Mouse (Mus musculus) limb, embryonic 10.5 days (tissue): ENCODE results near the gene Ovol1. TPM values are rescaled to one million over a fixed set of nuclear protein-coding genes. Genes with fewer than 3 reads are reported as not detected.

ENCODE experiments used
- DNase-seq: peaks from one replicate; pipeline ENCODE4 v3.0.0-alpha.2; 2017; ENCODE audit warnings: low spot score
- H3K27ac ChIP-seq: fragments of 300-500 bp; sonication (generic); 2 replicates; pipeline ENCODE4 v1.5.1; 2016; ENCODE audit warnings: mild to moderate bottlenecking
- H3K27me3 ChIP-seq: fragments of 300-500 bp; sonication (generic); 2 replicates; pipeline ENCODE4 v1.6.1; 2016; ENCODE audit warnings: low read depth, mild to moderate bottlenecking; ENCODE audit not compliant: poor library complexity, severe bottlenecking
- H3K36me3 ChIP-seq: fragments of 300-500 bp; sonication (generic); 2 replicates; pipeline ENCODE4 v1.6.1; 2016; ENCODE audit warnings: mild to moderate bottlenecking, moderate library complexity
- H3K4me1 ChIP-seq: fragments of 300-500 bp; sonication (generic); 2 replicates; pipeline ENCODE4 v1.6.1; 2016
- H3K4me3 ChIP-seq: fragments of 300-500 bp; sonication (generic); 2 replicates; pipeline ENCODE4 v1.5.1; 2016; ENCODE audit warnings: mild to moderate bottlenecking, moderate library complexity
- H3K9me3 ChIP-seq: fragments of 300-500 bp; sonication (generic); replicated peaks from 2 replicates; pipeline ENCODE4 v1.6.1; 2016; ENCODE audit warnings: mild to moderate bottlenecking
- WGBS: fragments of 180-500 bp; shearing (Covaris S2); methylation state at CpG from one replicate; pipeline ENCODE4 v1.1.7; 2016; 5-methylcytosine and 5-hydroxymethylcytosine counted together
- polyA plus RNA-seq: library from polyadenylated mRNA; unstranded; fragments of >200 nt; fragmentation: Nextera tagmentation; extraction: Ambion mirVana; gene quantifications from 2 replicates; pipeline ENCODE4 v1.2.1, GENCODE M21; 2016

The Ovol1 gene
- polyA plus RNA-seq, 1 experiment from 2014 or later = 0.86 TPM

DNA sequence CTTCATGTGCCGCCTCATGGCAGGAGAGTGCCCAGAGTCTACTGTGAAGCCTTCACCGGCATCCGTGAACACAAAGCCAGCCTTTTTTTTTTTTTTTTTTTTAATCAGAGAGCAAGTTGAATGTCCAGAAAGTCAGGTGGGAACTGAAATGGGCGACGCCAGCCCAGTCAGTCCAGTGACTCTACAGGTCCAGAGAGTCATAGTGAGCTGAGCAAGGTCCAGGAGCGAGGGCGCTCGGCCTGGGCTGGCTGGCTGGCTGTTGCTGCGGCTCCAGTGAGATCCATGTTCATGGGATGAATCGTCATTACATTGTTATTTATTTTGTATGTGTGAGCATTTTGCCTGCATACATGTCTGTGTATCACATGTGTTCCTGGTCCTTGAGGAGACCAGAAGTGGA, 2.3 kb upstream of the Ovol1 start:
- H3K36me3 ChIP-seq = no peaks in the 10 kb centered on the region
- no peaks in the 10 kb centered on the region for H3K9me3 ChIP-seq
- H3K27me3 ChIP-seq = peaks cover 97% of the 10 kb centered on the region
- no peak for DNase-seq
- 91% methylated on average over 10 of the region's 10 CpGs for WGBS
- no peak overlapping the region for H3K27ac ChIP-seq
- H3K4me3 ChIP-seq = no peak overlapping the region
- H3K4me1 ChIP-seq = peaks cover 44% of the 10 kb centered on the region

DNA sequence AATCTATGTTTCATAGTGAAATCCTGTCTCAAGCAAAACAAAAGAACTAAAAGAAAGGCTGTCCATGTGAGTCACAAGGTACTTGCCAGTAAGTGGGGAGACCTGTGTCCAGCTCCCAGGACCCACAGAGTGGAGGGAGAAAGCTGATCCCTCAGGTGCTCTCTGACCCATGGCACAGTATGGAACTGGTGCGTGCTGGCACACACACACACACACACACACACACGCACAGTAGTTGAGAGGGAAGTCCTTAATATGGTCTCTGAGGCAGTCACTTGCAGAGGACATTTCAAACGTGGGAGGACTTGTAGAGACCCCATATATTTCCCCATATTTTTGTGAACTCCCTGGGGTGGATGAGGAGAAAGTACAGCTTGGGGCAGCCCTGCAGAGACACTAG, 1.4 kb upstream of the Ovol1 start:
- Histone ChIP-seq H3K4me3 (no peak overlapping the region), H3K27ac (no peak overlapping the region), H3K36me3 (no peaks in the 10 kb centered on the region), H3K4me1 (peaks cover 35% of the 10 kb centered on the region), H3K27me3 (peaks cover 99% of the 10 kb centered on the region), H3K9me3 (no peaks in the 10 kb centered on the region)
- no peak for DNase-seq
- 61% methylated on average over 3 of the region's 3 CpGs for WGBS

DNA sequence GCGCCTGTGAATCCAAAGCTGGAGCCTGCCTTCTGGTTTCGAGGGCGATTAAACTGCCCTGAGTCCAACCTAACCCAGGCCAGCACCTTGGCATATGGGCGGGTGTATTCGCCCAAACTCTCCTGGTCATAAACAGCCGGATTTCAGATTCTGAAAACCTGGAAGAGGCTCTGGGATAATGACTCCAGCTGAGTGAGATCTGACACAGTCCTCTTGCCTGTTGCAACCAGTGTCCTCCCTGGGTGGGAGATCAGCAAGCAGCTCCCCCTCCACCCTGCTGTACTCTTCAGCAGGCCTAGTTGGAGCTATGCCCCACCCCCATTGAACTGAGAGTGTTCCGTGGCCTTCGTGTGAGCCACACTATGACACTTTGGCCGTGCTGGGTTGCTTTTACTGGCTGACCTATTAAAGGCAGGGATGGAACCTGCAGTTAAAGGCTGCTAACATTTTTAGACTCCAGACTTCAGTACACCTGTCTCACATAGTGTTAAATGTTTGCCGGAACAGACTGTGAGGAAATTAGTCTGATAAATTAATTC, 875 bp upstream of the Ovol1 start:
- WGBS = 17% methylated on average over 10 of the region's 10 CpGs
- no peaks in the 10 kb centered on the region for H3K9me3 ChIP-seq
- no peaks in the 10 kb centered on the region for H3K36me3 ChIP-seq
- peak; percentile 46 for DNase-seq
- peaks cover 29% of the 10 kb centered on the region for H3K4me1 ChIP-seq
- peak overlapping the region; percentile 51; the same call in 1 of the 2 replicates for H3K4me3 ChIP-seq
- peaks cover 99% of the 10 kb centered on the region for H3K27me3 ChIP-seq
- H3K27ac ChIP-seq = no peak overlapping the region; the same call in 1 of the 2 replicates

DNA sequence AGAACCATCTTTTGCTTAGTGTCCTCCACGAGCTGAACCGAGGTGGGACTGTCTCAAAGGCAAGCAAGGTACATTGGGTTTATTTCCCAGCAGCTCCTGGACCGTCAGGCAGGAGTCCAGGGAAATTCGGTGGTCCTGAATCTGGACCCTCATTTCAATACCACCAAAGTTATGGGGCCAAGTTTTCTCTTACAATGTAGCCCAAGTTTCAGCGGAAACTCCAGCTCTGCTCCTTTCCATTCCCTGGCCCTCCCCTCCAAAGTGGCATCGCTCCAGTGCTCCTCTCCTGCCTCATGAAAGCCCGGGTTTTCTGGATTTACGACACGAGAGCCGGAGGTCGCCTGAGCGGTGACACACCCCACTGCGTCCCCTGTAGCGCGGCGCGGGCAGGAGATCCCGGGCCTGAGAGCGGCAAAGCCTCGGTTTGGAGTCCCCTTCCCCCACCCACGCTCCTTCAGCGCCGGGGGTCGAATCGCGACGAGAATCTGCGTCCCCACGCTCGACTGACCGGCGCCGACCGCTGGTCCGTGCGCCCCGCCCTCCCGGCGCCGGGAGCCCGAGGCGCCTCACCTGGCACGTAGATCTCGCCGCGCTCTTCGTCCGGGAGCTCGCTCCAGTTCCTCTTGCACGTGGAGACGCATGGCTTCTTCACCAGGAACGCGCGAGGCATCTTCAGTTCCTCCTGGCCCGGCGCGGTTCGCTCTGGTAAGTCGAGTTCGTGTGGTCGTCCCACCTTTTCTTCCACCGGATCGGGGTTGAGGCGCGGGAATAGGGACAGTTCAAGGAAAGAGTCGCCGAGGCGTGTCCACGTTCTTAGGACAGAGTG, 602 bp downstream of the Ovol1 start:
- DNase-seq = peak; percentile 57
- Histone ChIP-seq H3K36me3 (no peaks in the 10 kb centered on the region), H3K27me3 (peaks cover 99% of the 10 kb centered on the region), H3K27ac (0 out of 2 replicates have a peak overlapping the region, but pooled peaks have one; percentile 14), H3K4me3 (peak overlapping the region; percentile 51), H3K4me1 (peaks cover 27% of the 10 kb centered on the region), H3K9me3 (no peaks in the 10 kb centered on the region)
- WGBS = 1% methylated on average over 69 of the region's 69 CpGs

DNA sequence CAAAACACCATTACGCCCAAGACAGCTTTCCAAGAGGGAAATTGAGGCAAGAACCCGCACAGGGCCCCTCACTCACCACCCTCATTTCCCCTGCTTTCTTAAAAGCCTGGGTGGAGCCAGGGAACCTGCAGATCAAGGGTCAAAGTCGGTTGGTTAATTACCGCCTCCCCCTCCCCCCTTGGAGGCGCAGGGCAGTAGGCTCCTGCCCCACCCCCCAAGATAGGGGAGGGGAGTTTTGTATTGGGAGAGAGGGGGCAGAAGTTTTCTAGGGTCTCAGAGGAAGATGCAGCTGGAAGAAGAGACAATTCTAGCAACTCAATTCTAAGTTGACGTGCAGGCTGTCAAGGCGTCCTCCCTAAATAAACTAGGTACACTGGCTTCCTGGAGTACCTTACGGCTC, 1.2 kb downstream of the Ovol1 start:
- H3K27ac ChIP-seq = no peak overlapping the region
- H3K27me3 ChIP-seq = peaks cover 98% of the 10 kb centered on the region
- H3K4me1 ChIP-seq = peaks cover 27% of the 10 kb centered on the region
- WGBS = 11% methylated on average over 8 of the region's 8 CpGs
- no peaks in the 10 kb centered on the region for H3K9me3 ChIP-seq
- H3K36me3 ChIP-seq = no peaks in the 10 kb centered on the region
- peak overlapping the region; percentile 51 for H3K4me3 ChIP-seq
- no peak for DNase-seq

DNA sequence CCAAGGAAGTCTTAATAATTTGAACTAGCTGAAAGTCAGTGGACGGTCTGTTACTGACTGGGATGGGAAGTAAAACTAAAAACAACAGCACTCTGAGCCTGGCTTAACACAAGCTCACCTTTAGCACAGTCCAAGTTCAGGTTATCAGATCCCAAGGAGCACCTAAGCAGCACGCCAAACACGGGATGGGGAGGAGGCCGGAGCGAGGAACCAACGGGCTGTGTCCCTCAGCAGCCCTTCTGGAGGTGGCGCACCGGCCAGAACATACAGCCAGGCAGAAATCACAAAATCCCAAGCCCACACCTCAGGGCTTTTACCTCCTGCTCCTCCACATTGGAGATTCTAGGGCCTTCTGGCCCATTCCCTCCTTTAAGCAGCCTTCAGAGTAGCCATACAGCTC, 1.7 kb downstream of the Ovol1 start:
- 66% methylated on average over 8 of the region's 8 CpGs for WGBS
- Histone ChIP-seq H3K4me1 (peaks cover 27% of the 10 kb centered on the region), H3K27ac (no peak overlapping the region), H3K9me3 (no peaks in the 10 kb centered on the region), H3K4me3 (no peak overlapping the region; the same call in 1 of the 2 replicates), H3K36me3 (no peaks in the 10 kb centered on the region), H3K27me3 (peaks cover 98% of the 10 kb centered on the region)
- no peak for DNase-seq

DNA sequence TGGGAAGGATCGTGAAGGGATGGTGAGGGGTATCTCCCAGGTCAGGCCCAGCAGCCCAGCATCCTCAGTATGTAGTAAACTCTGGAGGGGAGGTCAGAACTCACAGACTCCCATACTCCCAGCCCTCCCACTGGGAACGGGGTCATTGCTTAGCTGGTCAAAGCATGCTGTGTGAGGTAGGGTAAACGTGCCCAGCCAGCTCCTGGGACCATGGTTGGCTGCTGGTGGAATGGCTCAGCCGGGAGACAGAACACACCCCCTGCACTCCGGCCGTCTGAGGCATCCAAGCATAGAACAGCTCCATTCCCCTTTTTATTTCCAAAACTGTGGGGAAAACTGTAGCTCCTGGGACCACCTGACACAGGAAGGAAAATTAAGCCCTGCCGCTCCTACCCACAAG, 2.3 kb downstream of the Ovol1 start:
- WGBS = 53% methylated on average over 7 of the region's 7 CpGs

DNA sequence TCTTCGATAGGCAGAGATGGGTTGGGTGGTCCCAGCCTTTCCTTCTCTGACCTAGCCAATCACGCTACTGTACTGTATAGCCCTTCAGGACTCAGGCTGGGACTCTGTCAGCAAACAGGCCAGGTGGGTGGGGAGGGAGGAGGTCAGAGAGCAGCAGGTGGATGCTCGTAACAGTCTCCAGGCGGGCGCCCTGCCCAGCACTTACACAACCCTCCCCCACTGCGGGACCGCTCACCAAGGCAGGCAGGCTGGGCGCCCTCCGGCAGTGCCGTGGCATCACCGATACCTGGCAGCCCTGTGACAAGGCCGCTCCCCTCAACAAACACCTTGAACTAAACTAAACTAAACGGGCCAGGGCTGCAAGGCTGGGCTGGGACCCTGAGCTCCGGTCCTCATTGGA, 6.2 kb downstream of the Ovol1 start:
- peaks cover 68% of the 10 kb centered on the region for H3K27me3 ChIP-seq

More for the DNA sequence above, 2.3 kb downstream of the Ovol1 start:
- Histone ChIP-seq H3K9me3 (no peaks in the 10 kb centered on the region), H3K4me1 (peaks cover 27% of the 10 kb centered on the region), H3K4me3 (no peak overlapping the region), H3K27ac (no peak overlapping the region), H3K27me3 (peaks cover 96% of the 10 kb centered on the region), H3K36me3 (no peaks in the 10 kb centered on the region)
- DNase-seq = no peak

DNA sequence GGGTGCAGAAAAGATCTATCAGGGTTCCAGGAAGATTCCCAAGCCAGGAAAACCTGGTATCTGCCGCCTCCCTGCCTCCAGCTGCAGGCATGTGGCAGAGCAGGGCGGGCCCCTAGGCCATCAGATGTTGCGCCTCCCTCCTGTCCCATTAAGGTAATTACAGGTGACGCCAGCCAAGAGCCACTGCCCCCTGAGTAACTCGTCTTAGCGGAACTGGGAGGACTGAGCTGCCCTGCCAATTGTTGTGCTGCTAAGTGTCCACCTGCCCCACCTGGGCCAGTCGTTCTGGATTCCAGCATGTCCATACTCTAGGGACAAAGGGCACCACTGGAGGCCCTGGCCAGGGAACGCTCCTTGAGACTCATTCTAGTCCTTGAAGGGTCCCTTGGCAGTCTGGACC, 6.6 kb downstream of the Ovol1 start:
- peaks cover under 1% of the 10 kb centered on the region; the same call in 1 of the 2 replicates for H3K4me1 ChIP-seq
- DNase-seq = no peak
- peaks cover 63% of the 10 kb centered on the region for H3K27me3 ChIP-seq

More for the DNA sequence above, 6.2 kb downstream of the Ovol1 start:
- Histone ChIP-seq H3K27ac (no peak overlapping the region), H3K4me3 (no peak overlapping the region), H3K9me3 (no peaks in the 10 kb centered on the region), H3K4me1 (peaks cover 4% of the 10 kb centered on the region), H3K36me3 (no peaks in the 10 kb centered on the region)
- DNase-seq = no peak
- WGBS = 66% methylated on average over 14 of the region's 14 CpGs

DNA sequence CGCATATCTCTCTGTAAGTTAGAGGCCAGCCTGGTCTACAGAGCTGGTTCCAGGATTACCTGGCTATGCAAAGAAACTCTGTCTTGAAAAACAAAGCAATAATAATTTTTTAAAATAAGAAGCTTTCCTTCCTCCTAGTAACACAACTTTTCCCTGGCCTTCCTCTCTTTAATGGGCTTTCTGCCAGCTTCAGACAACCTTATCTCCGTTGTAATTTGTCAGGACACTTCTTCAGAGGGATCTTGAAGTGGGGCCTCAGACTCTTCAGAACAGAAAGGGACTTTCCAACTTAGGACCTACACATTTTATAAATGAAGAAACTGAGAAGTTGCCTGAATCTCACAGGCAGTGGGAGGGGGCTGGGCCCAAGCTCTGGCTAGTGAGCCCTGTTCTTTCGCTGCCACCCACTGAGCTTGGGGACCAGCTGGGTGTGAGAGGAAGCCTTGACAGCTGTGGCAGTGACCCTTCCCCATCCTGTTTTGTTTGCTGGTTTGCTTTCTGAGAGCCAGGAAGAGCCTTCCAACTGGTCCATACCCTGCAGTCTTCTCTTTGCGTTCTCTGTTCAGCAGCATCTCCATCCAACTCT, 12.9 kb downstream of the Ovol1 start:
- no peak for DNase-seq
- no peaks in the 10 kb centered on the region for H3K36me3 ChIP-seq
- no peaks in the 10 kb centered on the region for H3K9me3 ChIP-seq
- no peak overlapping the region for H3K27ac ChIP-seq
- peaks cover 6% of the 10 kb centered on the region; the same call in 1 of the 2 replicates for H3K4me1 ChIP-seq
- 77% methylated on average over 4 of the region's 4 CpGs for WGBS
- no peak overlapping the region for H3K4me3 ChIP-seq
- peaks cover 8% of the 10 kb centered on the region; the same call in 1 of the 2 replicates for H3K27me3 ChIP-seq

More for the DNA sequence above, 6.6 kb downstream of the Ovol1 start:
- H3K4me3 ChIP-seq = no peak overlapping the region
- H3K9me3 ChIP-seq = no peaks in the 10 kb centered on the region
- H3K36me3 ChIP-seq = no peaks in the 10 kb centered on the region
- H3K27ac ChIP-seq = no peak overlapping the region
- 42% methylated on average over 8 of the region's 8 CpGs for WGBS

DNA sequence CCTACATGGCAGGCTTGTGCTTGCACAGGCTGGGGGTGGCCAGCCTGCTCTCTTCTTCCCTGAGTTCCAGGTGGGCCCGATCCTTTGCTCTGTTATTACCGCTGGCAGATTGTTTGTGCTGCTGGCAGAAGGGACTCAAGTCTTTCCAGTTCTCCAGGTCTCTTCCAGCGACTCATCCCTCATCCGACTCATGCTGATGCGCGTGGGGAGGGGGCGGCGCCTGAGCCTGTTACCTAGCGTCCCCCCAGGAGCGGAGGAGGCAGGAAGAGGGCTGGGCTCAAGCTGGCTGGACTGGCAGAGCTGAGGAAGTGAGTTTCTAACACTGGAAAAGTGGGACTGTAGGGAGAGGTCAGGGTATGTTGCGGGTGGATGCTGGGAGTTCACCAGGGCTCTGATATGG, 16.4 kb downstream of the Ovol1 start:
- Histone ChIP-seq H3K9me3 (no peaks in the 10 kb centered on the region), H3K4me1 (peaks cover 6% of the 10 kb centered on the region; the same call in 1 of the 2 replicates), H3K4me3 (no peak overlapping the region), H3K27me3 (0 out of 2 replicates have a peak, but pooled peaks cover 10% of the 10 kb centered on the region), H3K27ac (no peak overlapping the region), H3K36me3 (no peaks in the 10 kb centered on the region)
- 53% methylated on average over 11 of the region's 11 CpGs for WGBS
- no peak for DNase-seq

DNA sequence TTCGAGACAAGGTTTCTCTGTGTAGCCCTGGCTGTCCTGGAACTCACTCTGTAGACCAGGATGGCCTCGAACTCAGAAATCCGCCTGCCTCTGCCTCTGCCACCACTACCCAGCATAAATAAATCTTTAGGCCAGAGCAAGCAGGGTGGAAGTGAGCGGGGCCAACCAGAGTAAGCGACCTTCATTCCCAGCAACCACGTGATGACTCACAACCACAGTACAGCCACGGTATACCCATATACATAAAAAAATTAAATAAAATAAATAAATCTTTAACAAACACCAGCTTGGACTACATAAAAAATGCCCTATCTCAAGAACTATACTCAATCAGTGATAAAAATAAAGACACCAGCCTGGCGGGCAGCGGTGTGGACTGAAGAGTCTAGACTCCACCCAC, 17.1 kb downstream of the Ovol1 start:
- H3K9me3 ChIP-seq = no peaks in the 10 kb centered on the region
- 0 out of 2 replicates have a peak, but pooled peaks cover 10% of the 10 kb centered on the region for H3K27me3 ChIP-seq
- 88% methylated on average over 9 of the region's 9 CpGs for WGBS
- no peak for DNase-seq
- no peaks in the 10 kb centered on the region for H3K36me3 ChIP-seq
- H3K4me3 ChIP-seq = no peak overlapping the region
- no peak overlapping the region for H3K27ac ChIP-seq
- H3K4me1 ChIP-seq = peaks cover 6% of the 10 kb centered on the region; the same call in 1 of the 2 replicates

DNA sequence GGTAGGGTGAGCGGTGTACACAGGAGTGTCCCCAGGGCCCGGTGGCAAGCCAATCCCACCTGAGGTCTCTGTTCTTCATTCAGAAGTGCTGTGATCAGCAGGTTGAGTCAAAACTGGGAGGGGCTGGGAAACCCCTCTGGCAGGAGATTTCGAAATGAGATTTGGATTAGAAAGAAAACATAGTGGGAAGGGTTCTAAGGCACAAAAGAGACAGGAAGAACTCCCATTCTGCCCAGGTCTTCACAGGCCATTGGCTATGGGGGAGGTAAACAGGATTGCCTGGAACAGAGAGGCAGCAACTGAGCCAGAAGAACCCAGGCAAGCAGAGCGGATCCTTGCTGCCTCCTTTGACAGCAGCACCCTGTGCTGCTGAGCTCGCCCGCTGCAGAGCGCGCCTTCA, 21.7 kb downstream of the Ovol1 start:
- 0 out of 2 replicates have a peak, but pooled peaks cover 10% of the 10 kb centered on the region for H3K27me3 ChIP-seq
- H3K4me1 ChIP-seq = no peaks in the 10 kb centered on the region
- no peak overlapping the region for H3K4me3 ChIP-seq
- DNase-seq = no peak
- H3K9me3 ChIP-seq = no peaks in the 10 kb centered on the region
- WGBS = 78% methylated on average over 8 of the region's 8 CpGs
- H3K27ac ChIP-seq = no peak overlapping the region
- H3K36me3 ChIP-seq = no peaks in the 10 kb centered on the region
